Comparison of ENCODE assay signal across 10 mouse cellular contexts in genomic region chr9:23242911-23243310, GRCm38 (mm10). TPM values are rescaled to one million over a fixed set of nuclear protein-coding genes. Genes with fewer than 3 reads are reported as not detected.
A peak's percentile ranks its signal among the peaks of the same experiment; 100 is the strongest.
DNase-seq lines count a peak whose midpoint lies in the region; ATAC-seq and TF ChIP-seq lines count a peak whose summit lies in the region.
"Had no signal": no experiment of that assay in that cellular context is flagged by ENCODE, and none has a peak within 500 bp of the region (broad histone marks: within the 10 kb centered on the region; RNA-seq: fewer than 3 reads in every experiment).

No protein-coding gene starts in this region.

- H3K4me3 ChIP-seq in midbrain, postnatal 0 days (ENCODE audit: low read depth, low read length), result no peak overlapping the region
- H3K4me3 ChIP-seq in midbrain, embryonic 13.5 days (replicated peaks), result no peak overlapping the region
- H3K4me3 ChIP-seq: limb, embryonic 15.5 days had no signal

- H3K9ac ChIP-seq in midbrain, postnatal 0 days (replicated peaks; ENCODE audit: low read length, poor library complexity, severe bottlenecking), result no peak overlapping the region
- H3K9ac ChIP-seq in midbrain, embryonic 13.5 days (replicated peaks), result no peak overlapping the region
- H3K9ac ChIP-seq: limb, embryonic 15.5 days had no signal

- no peak overlapping the region for H3K27ac ChIP-seq in midbrain, postnatal 0 days (ENCODE audit: low read depth, low read length)
- H3K27ac ChIP-seq in midbrain, embryonic 13.5 days, result no peak overlapping the region
- H3K27ac ChIP-seq: limb, embryonic 15.5 days had no signal

- H3K36me3 ChIP-seq in midbrain, postnatal 0 days (ENCODE audit: insufficient read depth, low read length), result no peaks in the 10 kb centered on the region
- no peaks in the 10 kb centered on the region for H3K36me3 ChIP-seq in midbrain, embryonic 13.5 days
- H3K36me3 ChIP-seq: limb, embryonic 15.5 days had no signal

- WGBS in midbrain, postnatal 0 days, result 82% methylated on average over 3 of the region's 3 CpGs
- 83% methylated on average over 3 of the region's 3 CpGs for WGBS in midbrain, embryonic 13.5 days

- no peaks in the 10 kb centered on the region for H3K4me1 ChIP-seq in midbrain, postnatal 0 days (ENCODE audit: insufficient read depth, low read length)
- no peaks in the 10 kb centered on the region for H3K4me1 ChIP-seq in midbrain, embryonic 13.5 days (replicated peaks)

- peak; percentile 37 for DNase-seq in gastrocnemius, adult 18-20 months (ENCODE audit: low spot score)
- DNase-seq in gastrocnemius, postnatal 25 days, result no peak
- DNase-seq in midbrain, postnatal 0 days (ENCODE audit: low spot score), result peak; percentile 39
- peak; percentile 66 to 78 for DNase-seq in cerebellum, postnatal 14 days
- peak; percentile 42 for DNase-seq in lung, postnatal 25 days (ENCODE audit: low spot score)
- no peak for DNase-seq in spleen, adult 18-20 months
- DNase-seq in frontal cortex, postnatal 36 days (ENCODE audit: low spot score in 2 of 2), result no peak
- DNase-seq: kidney, adult 8-10 months had no signal

- no peak for ATAC-seq in midbrain, postnatal 0 days (ENCODE audit: low FRiP score)
- ATAC-seq in midbrain, embryonic 13.5 days, result no peak

- H3K4me2 ChIP-seq in midbrain, postnatal 0 days (ENCODE audit: low read depth, low read length, poor library complexity, severe bottlenecking), result no peak overlapping the region
- no peak overlapping the region for H3K4me2 ChIP-seq in midbrain, embryonic 13.5 days (replicated peaks)
- H3K4me2 ChIP-seq: limb, embryonic 15.5 days had no signal

- no peaks in the 10 kb centered on the region for H3K9me3 ChIP-seq in midbrain, postnatal 0 days (ENCODE audit: low read length)
- no peaks in the 10 kb centered on the region for H3K9me3 ChIP-seq in midbrain, embryonic 13.5 days
- H3K9me3 ChIP-seq: limb, embryonic 15.5 days had no signal

- no peaks in the 10 kb centered on the region for H3K27me3 ChIP-seq in midbrain, postnatal 0 days (ENCODE audit: insufficient read depth, low read length)
- H3K27me3 ChIP-seq in midbrain, embryonic 13.5 days, result no peaks in the 10 kb centered on the region

- TF ChIP-seq CTCF in midbrain, postnatal 0 days (IDR thresholded peaks at IDR 0.05), result no peak

RNA-seq across cellular contexts. Expression of gene Bmper, which starts 20.0 kb away (rescaled TPM):
- total RNA-seq in gastrocnemius, adult 18-20 months (2021), result 1 to 10 TPM; 2.3 to 3.8 TPM
- 1 to 10 TPM; 3.5 to 3.7 TPM for total RNA-seq in gastrocnemius, postnatal 25 days (2021)
- 9.2 and 11.1 TPM in 2 replicates for total RNA-seq in midbrain, postnatal 0 days (2014; rRNA removed)
- polyA plus RNA-seq in midbrain, postnatal 0 days (2015; fragmentation: Nextera tagmentation; extraction: Ambion mirVana), result 6.3 and 7.3 TPM in 2 replicates
- 3.8 and 4.8 TPM in 2 replicates for polyA plus RNA-seq in midbrain, embryonic 13.5 days (2015; fragmentation: Nextera tagmentation; extraction: Ambion mirVana)

Comparison
In these comparisons a context has a peak if more than half of its experiments do, and no peak if none do; other contexts are left out.
1. DNase-seq: peak in gastrocnemius, adult 18-20 months (single experiment), midbrain, postnatal 0 days (single experiment), cerebellum, postnatal 14 days (2 of 2) and lung, postnatal 25 days (single experiment); none in gastrocnemius, postnatal 25 days (single experiment), spleen, adult 18-20 months (0 of 2) and frontal cortex, postnatal 36 days (0 of 2).